Mouse (Mus musculus) gastrocnemius, postnatal 25 days (tissue): Measurements from ENCODE around the gene Agbl1. TPM values are rescaled to one million over a fixed set of nuclear protein-coding genes. Genes with fewer than 3 reads are reported as not detected.

Source experiments
- DNase-seq: peaks from one replicate; pipeline ENCODE4 v3.0.0; 2022
- total RNA-seq, 2 experiments: library from RNA; stranded (reverse); gene quantifications; 1 replicate in 1 of 2; 2 replicates in 1 of 2; pipeline ENCODE4 v1.2.3; 2021

Gene Agbl1
- total RNA-seq, 2 experiments from 2014 or later = 19.1 to 35.4 TPM

DNA sequence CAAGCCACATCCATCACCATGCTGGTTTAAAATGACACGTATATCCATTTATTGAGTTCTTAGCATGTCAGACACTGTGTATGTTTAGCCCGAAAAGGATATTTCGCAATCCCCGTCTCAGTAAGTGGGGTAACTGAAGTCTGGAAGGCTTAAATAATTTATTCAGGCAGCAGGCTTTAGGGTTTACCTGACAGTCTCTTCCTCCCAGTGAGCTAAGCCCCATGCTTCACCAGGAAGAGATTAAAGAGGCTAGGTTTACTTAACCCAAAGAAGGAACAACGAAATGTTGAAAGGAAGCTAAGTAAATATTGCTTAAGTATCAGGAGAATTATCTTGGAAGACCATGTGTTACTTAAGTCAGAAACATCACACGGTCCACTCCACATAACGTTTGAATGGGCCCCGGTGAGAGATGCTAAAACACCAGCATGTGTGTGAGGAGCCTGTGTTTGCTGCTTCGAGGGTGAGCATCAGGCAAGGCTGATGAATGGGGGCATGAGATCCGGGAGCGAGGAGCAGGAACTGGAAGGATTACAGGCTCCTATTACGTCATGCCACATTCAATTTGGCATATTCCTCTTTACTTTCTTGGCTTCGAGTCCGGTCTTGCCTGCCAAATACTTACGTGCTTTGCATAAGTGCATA, 162.7 kb downstream of the Agbl1 start:
- no peak for DNase-seq

DNA sequence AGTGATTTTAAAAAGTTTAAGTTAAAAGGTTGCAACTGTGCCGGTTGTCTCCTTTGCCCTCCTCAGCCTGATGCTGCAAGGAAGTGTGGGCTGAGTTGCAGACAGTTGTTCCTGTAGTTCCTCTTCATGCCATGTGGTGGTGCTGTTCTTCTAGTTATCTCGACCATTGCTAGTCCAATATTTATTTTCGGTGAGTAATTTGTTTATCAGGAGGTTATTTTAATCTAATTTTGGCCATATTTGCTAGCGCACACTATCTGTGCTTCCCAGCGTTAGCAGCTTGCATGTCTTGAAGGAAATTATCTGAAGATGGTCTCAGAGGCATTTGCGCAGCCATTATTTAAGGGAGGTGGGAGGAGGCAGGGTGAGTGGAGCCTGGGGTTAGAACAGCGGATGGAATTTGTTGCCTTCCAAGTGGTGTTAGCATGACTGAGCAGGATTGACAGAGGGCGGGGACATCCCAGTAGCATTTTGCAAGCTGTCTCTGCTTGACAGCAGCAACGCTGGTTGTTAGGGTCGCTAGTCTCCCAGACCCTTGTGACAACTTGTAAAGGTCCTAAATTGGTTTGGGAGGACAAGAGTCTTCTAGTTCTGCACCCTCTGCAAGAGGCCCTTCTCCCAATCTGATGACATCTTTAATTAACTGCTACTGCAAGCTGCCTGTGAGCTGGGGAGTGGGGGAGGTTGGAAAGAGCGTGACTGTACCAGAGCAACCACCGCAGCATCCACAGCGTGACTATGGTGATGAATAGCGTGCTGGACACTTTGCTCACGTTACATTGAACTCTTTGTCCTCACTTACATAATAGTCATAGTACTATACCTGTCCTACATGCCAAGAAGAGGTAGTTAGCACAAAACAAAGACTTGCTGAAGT, 163.5 kb downstream of the Agbl1 start:
- peak; percentile 27 for DNase-seq

DNA sequence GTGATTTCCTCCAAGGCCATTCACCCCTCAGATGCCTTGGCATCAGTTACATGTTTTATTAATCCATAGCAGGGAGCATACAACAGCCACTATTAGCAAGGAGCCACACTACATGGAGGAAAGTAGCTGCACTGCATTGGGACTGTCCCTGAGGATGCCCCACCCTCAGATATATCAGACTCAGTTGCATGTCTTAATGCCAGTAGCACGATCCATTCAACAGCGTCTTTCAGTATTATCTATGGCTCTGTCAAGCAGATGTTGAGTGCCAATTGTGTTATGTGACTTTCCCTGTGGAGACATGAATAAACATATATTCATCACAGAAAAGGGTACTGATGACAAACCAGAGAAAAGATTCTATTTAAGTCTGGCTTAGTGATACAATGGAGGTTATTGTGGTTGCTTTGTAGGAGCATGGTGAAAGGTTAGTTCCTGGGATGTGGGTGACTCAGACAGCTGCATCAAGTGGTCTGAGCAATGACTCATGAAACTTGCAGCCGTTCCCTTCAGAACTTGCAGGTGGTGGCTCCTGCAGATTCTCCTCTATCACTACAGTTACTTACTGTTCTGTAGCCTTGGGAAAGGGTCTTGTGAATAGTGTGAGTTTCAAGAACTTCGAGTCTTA, 178.4 kb downstream of the Agbl1 start:
- no peak for DNase-seq

DNA sequence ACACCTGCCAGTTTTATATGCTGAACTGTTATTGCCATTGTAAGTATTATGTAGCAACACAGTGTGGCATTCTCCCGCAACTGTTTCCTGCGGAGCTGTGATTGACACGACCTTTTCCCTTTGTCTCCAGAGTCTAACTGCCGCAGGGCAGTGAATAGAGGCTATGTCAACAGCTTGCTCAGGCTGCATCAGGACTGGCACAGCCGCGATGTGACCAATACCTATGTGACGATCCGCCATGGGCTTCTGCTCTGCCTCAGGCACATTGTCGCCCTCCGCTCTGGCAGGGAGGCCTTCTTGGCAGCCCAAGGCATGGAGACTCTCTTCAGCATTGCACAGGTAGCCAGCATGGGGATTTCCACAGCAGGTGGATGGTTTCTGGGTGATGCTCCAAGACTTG, 179.3 kb downstream of the Agbl1 start:
- no peak for DNase-seq

DNA sequence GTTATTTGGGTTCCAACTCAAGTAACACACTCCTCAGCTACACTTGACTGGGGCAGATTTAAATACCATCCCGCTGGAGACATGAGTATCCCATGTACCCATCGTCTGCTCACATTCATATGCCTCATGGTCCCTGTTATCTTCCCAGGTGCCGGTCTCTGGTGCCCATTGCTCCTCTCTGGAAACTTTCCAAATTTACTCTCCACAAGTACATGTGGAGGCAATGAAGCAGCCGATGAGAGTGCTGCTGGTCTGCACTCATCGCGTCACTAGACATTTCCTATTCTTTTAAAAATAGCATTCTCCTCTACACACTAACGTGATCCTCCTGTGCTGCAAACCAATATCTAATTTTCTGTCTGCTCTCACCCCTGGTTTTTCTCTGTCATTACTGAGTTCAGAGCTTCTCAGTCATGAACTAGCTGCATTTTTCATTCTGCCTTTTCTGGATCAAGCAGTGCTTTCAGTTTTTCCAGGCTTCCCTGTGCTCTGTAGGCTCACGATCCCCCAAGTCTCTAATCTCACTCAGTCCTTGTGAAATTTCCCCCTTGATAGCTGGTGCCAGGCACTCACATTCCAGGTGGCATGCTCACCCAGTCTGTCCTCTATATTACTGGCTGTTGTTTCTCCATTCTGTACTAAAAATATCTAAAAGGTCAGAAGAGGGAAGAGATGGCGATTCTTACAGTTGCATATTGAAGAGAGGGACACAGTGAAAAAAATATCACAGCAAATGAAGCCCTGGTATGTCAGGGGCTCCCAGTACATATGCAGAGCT, 180.9 kb downstream of the Agbl1 start:
- DNase-seq = no peak

DNA sequence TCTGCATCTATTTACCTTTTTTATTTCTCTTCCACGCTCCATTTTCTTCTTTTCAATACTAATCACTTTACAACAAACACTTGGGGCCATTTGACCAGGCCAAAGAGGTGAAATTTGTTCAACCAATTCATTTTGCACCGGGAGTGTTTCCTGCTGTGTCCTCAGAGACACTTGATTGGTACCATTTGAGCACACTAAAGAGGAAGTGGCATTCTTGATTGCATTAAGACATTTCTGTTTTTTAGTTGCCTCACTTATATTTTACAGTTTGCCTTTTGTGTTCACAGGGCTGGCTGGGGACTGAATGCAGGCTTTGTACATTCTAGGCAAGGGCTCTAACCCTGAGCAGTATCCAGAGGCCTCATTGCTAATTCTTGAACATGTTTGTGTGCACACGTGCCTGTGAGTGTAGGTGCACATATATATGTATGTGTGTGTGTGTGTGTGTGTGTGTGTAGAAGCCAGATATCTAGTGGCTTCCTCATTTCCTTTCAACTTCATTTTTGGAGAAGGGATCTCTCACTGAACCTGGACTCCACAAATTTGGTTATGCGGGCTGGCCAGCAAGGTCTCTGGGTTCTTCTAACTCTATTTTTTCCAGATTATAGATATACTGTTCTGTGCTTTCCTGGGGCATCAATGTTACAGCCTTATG, 182.4 kb downstream of the Agbl1 start:
- DNase-seq = no peak

DNA sequence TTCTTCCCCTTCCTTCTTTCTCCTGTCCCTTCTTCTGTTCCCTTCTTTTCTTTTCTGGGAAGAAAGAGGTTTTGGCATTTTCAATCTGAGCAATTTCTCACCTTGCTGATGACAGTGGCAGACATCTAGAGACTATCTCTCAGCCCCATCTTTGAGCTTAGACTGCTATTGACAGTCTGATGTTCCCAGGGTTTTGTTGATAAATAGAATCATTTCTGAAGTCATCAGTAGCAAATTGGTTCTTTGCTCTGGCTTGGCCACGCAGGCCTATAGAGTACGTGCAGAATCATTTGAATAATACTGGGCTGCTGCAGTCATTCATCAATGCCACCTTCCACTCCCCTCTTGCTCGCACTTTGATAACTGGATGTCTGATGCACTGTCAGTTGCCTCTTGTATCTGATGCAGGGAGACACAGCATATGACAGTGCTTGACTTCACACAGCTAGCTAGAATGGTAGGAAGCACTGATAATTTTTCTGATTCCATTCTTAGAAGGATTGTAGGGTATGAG, 186.5 kb downstream of the Agbl1 start:
- DNase-seq = no peak

DNA sequence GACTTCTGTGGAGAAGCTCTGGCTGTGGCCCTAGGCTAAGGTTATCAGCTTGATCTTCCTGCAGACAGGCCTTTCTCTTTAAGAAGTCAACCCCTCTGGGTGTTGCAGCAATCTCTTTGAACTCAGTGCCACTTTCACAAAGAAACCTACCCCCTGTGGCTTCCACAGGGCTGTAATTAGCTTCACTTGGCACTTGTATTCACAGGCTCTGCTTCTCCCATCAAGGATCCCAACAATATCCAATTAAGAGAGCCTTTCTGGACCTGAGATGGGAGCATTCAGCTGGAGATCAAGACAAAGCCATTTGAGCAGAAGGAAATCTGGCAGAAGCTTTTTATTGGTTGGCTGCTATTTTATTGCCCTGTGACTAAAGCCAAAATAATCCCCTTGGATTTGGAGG, 208.9 kb downstream of the Agbl1 start:
- no peak for DNase-seq

DNA sequence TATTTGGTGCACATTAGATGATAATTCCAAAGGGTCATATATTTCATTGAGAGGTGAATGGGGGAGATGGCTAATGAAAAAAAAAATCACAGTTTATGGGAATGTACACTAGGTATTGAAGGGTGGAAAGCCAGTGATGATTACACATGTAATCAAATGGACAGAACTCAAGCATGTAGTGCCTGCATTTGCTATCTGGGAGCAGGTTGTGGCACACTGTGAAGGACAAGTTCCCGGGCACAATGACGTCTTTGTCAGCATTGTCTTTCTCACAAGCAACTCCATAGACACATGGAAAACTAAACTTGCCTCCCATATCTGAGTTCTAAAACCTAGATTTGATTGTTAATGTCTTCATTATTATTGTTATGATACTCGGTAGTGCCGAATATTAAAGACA, 209.3 kb downstream of the Agbl1 start:
- DNase-seq = no peak

DNA sequence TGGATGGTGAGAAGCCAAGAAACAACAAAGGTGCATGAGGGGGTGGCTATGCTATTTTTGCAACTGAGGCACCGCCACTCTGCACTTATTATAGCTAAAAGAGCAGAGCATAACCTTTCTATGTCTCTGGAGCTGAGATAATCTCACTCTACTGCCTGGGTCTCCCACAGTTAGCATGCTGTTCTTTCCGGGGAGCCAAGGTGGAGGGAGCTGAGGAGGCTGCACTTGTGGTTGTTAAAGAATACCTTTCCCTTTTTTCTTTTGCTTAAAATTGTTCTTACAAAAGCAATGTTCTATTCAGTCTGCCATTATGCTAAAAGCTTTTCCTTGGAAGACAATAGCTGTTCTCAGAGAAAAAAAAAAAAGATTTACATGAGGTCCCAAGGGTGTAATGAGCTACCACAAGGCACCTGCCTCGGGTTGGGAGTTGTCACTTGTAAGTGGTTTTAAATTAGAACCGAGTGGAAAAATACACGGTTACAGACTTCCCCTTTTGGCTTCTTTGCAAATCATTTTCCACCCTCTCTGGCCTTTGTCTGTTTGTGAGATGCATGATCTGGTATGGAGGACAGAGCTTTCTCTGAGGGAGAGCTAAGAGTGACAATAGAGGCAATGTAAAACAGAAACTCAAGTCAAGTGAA, 232.8 kb downstream of the Agbl1 start:
- DNase-seq = no peak

DNA sequence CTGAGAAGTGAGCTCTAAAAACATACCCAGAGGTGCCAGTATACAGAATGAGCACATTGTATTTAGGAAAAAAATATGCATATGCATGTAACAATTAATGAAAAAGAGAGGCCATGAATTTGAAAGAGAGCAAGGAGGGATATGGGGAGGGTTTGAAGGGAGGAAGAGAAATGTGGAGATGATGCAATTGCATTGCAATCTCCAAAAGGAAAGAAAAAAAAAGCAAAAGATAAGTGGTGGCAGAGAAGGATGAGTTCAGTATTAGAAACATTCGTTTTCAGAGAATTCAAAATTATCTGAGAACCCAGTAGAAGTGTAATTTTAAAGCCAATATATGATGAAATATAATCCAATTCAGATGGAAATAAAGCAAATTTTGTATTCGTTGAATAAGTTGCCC, 236.7 kb downstream of the Agbl1 start:
- no peak for DNase-seq

DNA sequence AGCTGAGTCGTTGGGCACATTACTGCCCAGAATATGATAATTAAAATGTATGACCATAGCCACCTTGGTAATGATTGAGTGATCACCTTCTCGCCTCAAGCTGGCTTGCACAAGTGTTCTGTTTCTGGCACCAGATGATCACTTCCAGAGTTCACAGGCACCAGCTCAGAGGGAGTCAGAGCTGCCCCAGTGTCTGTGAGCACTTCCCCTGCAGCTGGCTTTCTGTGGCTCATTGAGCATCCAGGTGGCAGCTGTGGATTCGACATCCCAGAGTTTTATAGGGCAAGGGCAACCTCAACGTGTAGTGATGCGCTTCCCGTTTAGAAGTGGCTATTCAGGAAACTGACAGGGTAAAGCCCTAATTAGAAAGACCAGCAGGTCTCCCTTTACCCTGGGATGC, 244.5 kb downstream of the Agbl1 start:
- DNase-seq = no peak

DNA sequence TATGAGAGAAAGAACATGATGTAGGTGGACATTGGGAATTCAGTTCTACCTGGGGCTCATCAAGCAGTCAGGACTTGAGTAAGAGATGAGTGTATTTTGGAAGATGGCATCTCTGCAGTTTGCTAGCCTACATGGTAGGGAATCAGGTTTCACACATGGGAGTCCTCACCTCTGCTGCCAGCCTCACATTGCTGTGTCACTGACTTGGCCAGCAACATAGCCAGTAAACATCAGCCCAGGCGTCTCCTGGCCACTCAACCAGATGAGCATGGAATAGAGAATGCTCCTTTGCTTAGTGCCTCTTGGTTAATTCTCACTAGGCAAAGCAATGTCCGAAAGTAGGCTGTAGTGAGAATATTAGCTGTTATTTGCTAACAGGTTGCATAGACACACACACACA, 255.9 kb downstream of the Agbl1 start:
- no peak for DNase-seq

DNA sequence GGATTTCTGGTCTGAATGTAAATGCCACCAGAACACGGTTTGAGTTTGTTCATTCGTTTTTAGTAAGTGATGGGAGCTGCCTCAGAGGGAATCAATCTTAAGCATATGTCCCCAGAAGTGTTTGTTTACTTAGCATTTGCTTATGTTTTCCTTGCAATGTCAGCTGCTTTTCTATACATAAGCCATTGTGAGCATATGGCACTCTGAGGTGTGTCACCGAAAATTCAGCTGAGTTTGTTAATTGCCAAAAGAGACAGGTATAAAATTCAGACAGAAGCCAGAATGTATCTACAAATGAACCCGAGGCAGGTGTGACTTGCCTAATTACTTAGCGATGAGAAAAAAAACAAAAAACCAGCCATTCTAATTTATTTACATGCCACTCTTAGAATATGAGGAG, 257.8 kb downstream of the Agbl1 start:
- no peak for DNase-seq

DNA sequence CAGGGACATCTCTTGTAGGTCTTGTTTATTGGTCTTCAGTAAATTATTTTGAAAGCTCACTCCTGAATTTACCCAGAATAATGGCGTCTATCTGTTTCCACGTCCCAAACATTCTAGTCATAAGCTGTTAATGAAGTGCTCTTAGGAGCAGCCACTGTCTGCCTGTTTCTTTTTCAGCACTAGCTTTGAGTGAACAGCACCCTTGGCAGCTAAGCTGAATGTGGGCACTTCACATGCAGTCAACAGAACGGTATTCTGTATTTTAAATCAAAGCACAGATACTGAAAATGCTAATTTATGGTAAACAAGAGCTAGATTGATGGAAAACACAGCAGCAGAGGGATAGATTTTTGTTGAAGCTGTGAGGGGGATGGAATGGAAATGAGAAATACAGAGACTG, 294.6 kb downstream of the Agbl1 start:
- DNase-seq = no peak

DNA sequence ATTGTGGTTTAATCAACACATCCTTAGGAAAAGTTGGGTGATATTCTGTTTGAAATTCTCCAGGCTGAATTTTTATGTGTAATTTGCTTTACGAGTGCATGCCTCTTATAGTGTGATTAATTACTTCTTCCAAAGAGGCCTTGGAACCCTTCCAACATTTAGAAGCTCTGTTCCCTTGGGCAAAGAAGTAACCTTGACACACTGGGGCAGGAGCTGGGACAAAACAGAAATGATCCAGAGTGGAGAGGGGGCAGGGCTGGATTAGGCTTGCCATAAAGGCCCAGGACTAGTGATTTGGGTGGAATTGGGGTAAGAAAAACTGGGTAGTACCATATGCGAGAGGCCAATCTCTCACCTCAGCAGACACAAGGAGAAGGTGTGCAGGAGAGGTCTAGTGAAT, 316.8 kb downstream of the Agbl1 start:
- no peak for DNase-seq

DNA sequence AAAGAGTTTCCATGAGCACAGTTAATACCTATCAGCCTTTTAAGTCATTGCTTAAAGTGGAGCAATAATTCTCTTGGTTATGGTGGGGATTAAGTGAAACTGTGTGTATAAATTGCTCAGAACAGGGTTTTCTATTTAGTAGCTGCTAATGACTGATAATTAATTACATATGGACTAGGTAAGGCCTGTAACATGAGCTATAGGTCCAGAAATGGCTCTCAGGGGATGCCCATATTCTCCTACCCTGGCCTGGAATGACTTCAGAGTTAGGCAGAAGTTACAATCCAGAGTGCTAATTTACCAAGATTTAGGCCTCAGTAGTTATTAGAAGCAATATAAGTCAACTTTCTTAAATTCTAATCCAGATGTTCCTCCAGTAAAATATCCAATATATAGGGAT, 317.6 kb downstream of the Agbl1 start:
- no peak for DNase-seq

DNA sequence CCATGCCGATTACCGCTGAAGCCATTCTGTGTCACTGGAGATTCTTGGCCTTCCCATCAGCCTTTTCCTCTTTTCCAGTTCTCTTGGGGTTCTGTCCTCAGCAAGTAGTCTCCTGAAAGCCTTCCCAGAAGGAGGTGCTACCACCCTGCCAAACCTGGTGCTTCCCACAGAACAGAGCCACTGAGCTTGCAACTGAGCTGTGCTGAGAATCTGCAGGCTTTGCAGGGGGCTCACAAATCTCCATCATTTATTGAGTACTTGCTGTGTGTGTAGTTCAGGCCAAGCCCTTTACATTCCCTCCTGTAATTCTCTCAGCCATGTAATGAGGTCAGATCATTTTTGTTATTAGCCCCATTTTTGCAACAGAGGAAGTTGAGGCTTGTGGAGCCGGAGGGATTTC, 322.2 kb downstream of the Agbl1 start:
- no peak for DNase-seq

DNA sequence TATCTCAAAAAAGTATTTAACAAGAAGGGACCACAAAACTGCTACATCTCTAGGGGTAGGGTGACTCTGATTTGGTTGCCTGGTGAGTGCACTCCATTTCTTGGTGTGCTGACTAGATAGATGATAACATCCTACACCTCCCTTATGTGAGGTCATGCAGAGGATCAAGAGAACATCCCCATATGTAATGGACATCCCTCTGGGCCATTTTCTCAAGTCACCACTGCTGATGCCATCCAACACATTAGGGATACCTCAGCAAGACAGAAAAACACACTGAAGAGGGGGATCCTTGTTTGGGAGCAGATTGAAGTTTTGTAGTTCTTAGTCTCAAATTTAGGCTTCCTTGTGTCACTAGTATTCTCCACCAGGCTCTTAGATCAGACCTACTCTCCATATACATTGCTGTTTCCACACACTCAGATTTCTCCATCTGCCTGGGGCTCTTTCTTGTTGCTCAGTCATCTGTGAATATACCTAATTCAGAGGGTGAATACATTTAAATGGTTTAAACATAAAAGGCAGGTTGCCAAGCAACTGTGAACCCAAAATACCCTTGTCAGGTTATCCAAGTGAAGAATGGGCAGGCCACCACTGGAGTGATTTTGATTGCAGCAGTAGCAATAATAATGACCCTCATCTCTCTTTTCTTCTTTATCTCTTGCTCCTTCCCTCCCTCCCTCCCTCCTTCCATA, 331.0 kb downstream of the Agbl1 start:
- DNase-seq = no peak

DNA sequence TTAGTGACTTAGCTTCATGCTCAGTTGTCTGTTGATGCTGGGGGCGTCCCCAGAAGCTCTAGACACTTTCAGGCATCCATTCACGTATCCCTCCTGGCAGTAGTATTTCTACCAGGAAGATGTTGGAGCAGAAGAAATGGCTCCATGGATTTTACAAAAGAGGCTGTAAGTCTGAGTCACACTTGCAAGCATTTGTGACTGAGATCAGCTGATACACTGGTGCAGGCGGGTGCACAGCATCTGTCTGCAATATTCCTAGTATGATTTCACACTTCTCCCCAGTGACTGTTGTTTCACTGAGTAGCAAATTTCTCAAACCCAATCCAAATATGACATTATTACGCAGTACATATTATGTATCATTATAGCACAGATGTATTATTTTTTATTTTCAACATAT, 332.8 kb downstream of the Agbl1 start:
- DNase-seq = no peak
